Mouse (Mus musculus) limb, embryonic 14.5 days (tissue): Measurements from ENCODE around the gene Sdk1. TPM values are rescaled to one million over a fixed set of nuclear protein-coding genes. Genes with fewer than 3 reads are reported as not detected.

Experiments used
- ATAC-seq: fragments of 200-750 bp; cut with Nextera tagmentation; 2 replicates; pipeline ENCODE4 v1.8.0; 2017; ENCODE audit warnings: low read depth, moderate number of reproducible peaks, moderate TSS enrichment; ENCODE audit not compliant: low FRiP score
- DNase-seq: peaks from one replicate; pipeline ENCODE4 v3.0.0-alpha.2; 2015; ENCODE audit warnings: low spot score
- H3K27ac ChIP-seq: fragments of 300-500 bp; sonication (generic); replicated peaks from 2 replicates; pipeline ENCODE4 v1.5.1; 2014; ENCODE audit warnings: low read depth, mild to moderate bottlenecking, low read length, moderate library complexity, mixed read lengths
- H3K27me3 ChIP-seq: fragments of 300-500 bp; sonication (generic); 2 replicates; pipeline ENCODE4 v1.6.1; 2014; ENCODE audit warnings: low read length, mixed read lengths; ENCODE audit not compliant: control insufficient read depth, insufficient read depth
- H3K36me3 ChIP-seq: fragments of 300-500 bp; sonication (generic); 2 replicates; pipeline ENCODE4 v1.6.1; 2014; ENCODE audit warnings: mild to moderate bottlenecking, low read length, moderate library complexity, mixed read lengths; ENCODE audit not compliant: control insufficient read depth, insufficient read depth
- H3K4me1 ChIP-seq: fragments of 300-500 bp; sonication (generic); 2 replicates; pipeline ENCODE4 v1.6.1; 2014; ENCODE audit warnings: antibody characterized with exemption, low read length, mixed read lengths; ENCODE audit not compliant: control insufficient read depth, insufficient read depth
- H3K4me2 ChIP-seq: fragments of 300-500 bp; sonication (generic); replicated peaks from 2 replicates; pipeline ENCODE4 v1.6.1; 2014; ENCODE audit warnings: low read depth, mild to moderate bottlenecking, low read length, moderate library complexity; ENCODE audit not compliant: severe bottlenecking
- H3K4me3 ChIP-seq: fragments of 300-500 bp; sonication (generic); replicated peaks from 2 replicates; pipeline ENCODE4 v1.5.1; 2014; ENCODE audit warnings: low read length
- H3K9ac ChIP-seq: fragments of 300-500 bp; sonication (generic); 2 replicates; pipeline ENCODE4 v1.6.1; 2014; ENCODE audit warnings: mild to moderate bottlenecking, low read depth, low read length, moderate library complexity; ENCODE audit not compliant: severe bottlenecking
- H3K9me3 ChIP-seq: fragments of 300-500 bp; sonication (generic); 2 replicates; pipeline ENCODE4 v1.6.1; 2016; ENCODE audit warnings: low read length; ENCODE audit not compliant: control insufficient read depth
- POLR2A ChIP-seq: fragments of 200-500 bp; IDR thresholded peaks from 2 replicates; pipeline ENCODE4 v1.8.0; 2012; ENCODE audit warnings: inconsistent platforms, mild to moderate bottlenecking, moderate library complexity, borderline replicate concordance; ENCODE audit not compliant: insufficient read depth, insufficient read length; ENCODE audit errors: extremely low read depth
- WGBS: fragments of 180-500 bp; shearing (Covaris S2); extraction: QIAGEN DNeasy Blood & Tissue Kit; methylation state at CpG from one replicate; pipeline ENCODE4 v1.1.7; 2014; 5-methylcytosine and 5-hydroxymethylcytosine counted together
- polyA plus RNA-seq, 2 experiments: library from polyadenylated mRNA; depleted of rRNA in 1 of 2; stranded (reverse) in 1 of 2; unstranded in 1 of 2; fragments of >200 nt; fragmentation: Nextera tagmentation in 1 of 2; extraction: Ambion mirVana in 1 of 2; gene quantifications; 2 replicates each; pipeline versions ENCODE4 v1.2.1 to v1.2.3; 2012 to 2014

The Sdk1 gene
- polyA plus RNA-seq, 2 experiments, result 2.8 to 7.2 TPM

DNA sequence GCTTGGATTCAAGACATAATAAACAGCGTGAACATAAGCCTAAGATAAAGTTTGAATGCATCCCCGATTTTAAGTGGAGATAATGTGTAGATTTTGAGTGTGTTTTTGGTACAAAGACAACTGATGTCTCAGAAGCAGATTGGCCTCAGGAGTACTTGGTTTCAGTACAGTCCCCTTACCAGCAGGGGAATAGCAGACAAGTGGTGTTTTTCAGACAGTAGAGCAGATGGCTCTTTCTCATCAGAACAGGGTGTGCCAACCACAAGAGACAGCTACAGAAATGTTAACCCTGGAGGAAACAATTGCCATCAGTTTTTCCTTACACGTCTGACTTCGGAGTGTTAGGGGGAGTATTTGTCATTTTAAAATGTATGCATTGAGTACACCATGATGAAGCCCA, 83.6 kb downstream of the Sdk1 start:
- no peak for TF ChIP-seq POLR2A
- Histone ChIP-seq H3K4me1 (no peaks in the 10 kb centered on the region), H3K9ac (no peak overlapping the region), H3K9me3 (no peaks in the 10 kb centered on the region), H3K27me3 (no peaks in the 10 kb centered on the region), H3K4me3 (no peak overlapping the region), H3K4me2 (no peak overlapping the region), H3K27ac (no peak overlapping the region), H3K36me3 (no peaks in the 10 kb centered on the region)
- DNase-seq (no peak), ATAC-seq (no peak)
- WGBS, result 89% methylated on average over 4 of the region's 4 CpGs

DNA sequence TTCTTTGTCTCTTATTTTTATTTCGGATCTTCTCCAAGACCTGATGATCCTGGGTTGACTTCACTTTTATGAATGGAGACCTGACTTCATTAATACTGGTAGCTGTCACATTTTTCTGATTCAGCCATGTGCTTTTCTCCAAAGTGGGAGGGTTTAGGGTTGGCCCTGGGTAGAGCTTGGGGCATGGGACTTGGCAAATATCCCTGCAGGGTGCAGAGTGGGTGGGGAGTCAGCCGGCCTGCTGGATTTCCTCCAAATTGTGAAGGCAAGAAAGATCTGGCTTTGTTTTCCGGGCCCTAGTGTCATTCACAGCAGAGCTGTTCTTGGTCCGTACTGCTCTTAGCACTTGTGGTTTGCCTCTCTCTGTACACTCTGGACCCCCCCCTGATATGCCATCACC, 103.1 kb downstream of the Sdk1 start:
- DNase-seq, result no peak
- 60% methylated on average over 4 of the region's 4 CpGs for WGBS
- no peaks in the 10 kb centered on the region for H3K27me3 ChIP-seq
- no peak overlapping the region for H3K9ac ChIP-seq
- TF ChIP-seq POLR2A, result no peak
- no peak overlapping the region for H3K4me2 ChIP-seq
- H3K9me3 ChIP-seq, result no peaks in the 10 kb centered on the region
- no peak overlapping the region for H3K27ac ChIP-seq
- no peak overlapping the region for H3K4me3 ChIP-seq
- H3K36me3 ChIP-seq, result no peaks in the 10 kb centered on the region
- H3K4me1 ChIP-seq, result peaks cover 6% of the 10 kb centered on the region; the same call in 1 of the 2 replicates
- no peak for ATAC-seq

DNA sequence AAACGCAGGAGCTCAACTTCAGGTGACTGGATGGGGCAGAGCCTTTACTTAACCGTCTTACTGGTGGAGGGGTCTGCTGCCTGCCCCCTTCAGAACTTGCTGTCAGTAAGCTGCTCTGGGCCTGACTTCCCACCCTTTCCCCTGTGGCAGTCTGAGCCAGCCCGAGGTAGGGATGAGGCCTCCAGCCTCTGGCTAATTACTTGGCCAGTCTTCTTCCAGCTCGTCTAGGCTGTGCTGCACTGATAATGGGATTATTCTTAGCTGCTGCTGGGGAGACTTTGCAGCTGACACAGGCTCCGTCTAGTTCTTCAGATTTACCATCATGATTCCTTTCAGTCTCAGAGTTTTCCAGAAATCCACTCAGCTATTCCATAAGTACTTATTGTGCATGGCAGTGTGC, 104.2 kb downstream of the Sdk1 start:
- WGBS, result 59% methylated on average over 5 of the region's 5 CpGs
- TF ChIP-seq POLR2A, result no peak
- no peak overlapping the region for H3K4me3 ChIP-seq

DNA sequence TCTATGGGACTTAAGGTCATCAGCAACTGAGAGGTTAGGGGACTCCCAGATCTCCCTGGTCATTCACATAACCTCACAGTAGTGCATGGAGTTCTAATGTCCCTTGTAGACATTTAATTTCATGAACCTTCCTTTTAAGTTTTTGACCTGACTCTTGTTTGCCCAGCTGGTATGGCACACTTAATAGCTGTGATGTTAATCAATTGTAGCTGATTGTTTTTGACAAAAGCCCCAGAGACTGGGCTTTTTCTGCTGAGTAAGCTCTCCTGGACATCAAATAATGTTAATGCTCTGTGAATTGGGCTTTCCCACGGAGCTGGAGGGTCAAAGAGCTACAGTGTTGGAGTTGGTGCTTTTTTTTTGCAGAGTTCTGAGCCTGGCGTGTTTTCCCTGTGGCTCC, 121.4 kb downstream of the Sdk1 start:
- H3K27me3 ChIP-seq, result no peaks in the 10 kb centered on the region
- no peak overlapping the region for H3K4me2 ChIP-seq
- no peak for TF ChIP-seq POLR2A
- no peak overlapping the region for H3K4me3 ChIP-seq
- H3K9ac ChIP-seq, result no peak overlapping the region
- no peaks in the 10 kb centered on the region for H3K36me3 ChIP-seq
- WGBS, result 34% methylated on average over 2 of the region's 2 CpGs
- no peaks in the 10 kb centered on the region for H3K4me1 ChIP-seq
- no peak for DNase-seq
- no peak overlapping the region for H3K27ac ChIP-seq
- no peaks in the 10 kb centered on the region for H3K9me3 ChIP-seq
- ATAC-seq, result no peak

More for the DNA sequence above, 104.2 kb downstream of the Sdk1 start:
- Histone ChIP-seq H3K9ac (no peak overlapping the region), H3K9me3 (no peaks in the 10 kb centered on the region), H3K27me3 (no peaks in the 10 kb centered on the region), H3K36me3 (no peaks in the 10 kb centered on the region), H3K27ac (no peak overlapping the region), H3K4me1 (peaks cover 6% of the 10 kb centered on the region; the same call in 1 of the 2 replicates), H3K4me2 (no peak overlapping the region)
- DNase-seq (no peak), ATAC-seq (no peak)

DNA sequence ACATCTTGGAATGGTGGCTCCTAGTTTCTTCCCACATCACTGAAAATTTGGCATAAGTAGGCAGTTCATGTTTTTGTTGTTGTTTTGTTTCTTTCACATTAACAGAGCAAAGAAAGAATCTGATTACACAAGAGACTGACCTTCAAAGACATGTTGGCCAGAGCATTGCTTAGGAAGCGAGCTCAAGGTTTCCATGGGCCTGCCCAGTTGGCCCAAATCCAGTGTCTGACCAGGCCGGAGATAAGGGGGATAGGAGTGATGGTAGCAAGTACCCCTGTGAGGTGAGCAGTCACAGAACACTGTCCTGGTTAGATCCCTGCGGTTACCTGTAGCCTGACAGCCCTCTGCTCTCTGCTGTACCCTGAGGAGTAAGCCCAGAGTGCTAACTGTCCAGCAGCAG, 122.7 kb downstream of the Sdk1 start:
- no peak for DNase-seq
- ATAC-seq, result no peak
- no peak overlapping the region for H3K27ac ChIP-seq
- H3K4me2 ChIP-seq, result no peak overlapping the region
- no peaks in the 10 kb centered on the region for H3K9me3 ChIP-seq
- H3K9ac ChIP-seq, result no peak overlapping the region
- no peaks in the 10 kb centered on the region for H3K27me3 ChIP-seq
- no peaks in the 10 kb centered on the region for H3K36me3 ChIP-seq
- TF ChIP-seq POLR2A, result no peak
- H3K4me1 ChIP-seq, result peaks cover 4% of the 10 kb centered on the region
- H3K4me3 ChIP-seq, result no peak overlapping the region
- WGBS, result 89% methylated on average over 3 of the region's 3 CpGs

DNA sequence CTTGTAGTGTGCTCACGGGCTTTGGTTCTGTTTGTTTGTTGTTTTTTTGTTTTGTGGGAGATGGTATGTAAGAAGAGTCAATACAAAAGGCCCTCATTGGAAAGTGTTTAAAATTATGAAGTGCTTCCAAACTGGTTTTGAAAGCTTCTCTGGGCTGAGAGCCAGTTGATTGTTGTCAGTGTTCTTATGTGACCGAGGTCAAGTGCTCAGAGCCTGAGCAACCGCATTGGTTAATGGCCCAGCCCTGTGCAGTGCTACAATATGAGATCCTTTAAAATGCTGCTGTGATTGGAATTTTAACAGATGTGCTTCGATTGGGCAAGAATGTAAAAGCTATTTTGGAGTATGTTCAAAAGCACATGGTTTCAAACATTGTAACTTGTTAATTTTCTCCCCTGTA, 127.3 kb downstream of the Sdk1 start:
- TF ChIP-seq POLR2A, result no peak
- no peak overlapping the region for H3K4me2 ChIP-seq
- no peak overlapping the region for H3K4me3 ChIP-seq
- no peaks in the 10 kb centered on the region for H3K9me3 ChIP-seq
- H3K36me3 ChIP-seq, result no peaks in the 10 kb centered on the region
- DNase-seq, result peak; percentile 52
- peaks cover 4% of the 10 kb centered on the region for H3K4me1 ChIP-seq
- ATAC-seq, result no peak
- no peak overlapping the region for H3K27ac ChIP-seq
- H3K9ac ChIP-seq, result no peak overlapping the region
- WGBS, result 28% methylated on average over 4 of the region's 4 CpGs
- no peaks in the 10 kb centered on the region for H3K27me3 ChIP-seq
